Mouse (Mus musculus) intestine, embryonic 14.5 days (tissue): ENCODE results near the gene Esd. TPM values are rescaled to one million over a fixed set of nuclear protein-coding genes. Genes with fewer than 3 reads are reported as not detected.

Experiments
- ATAC-seq: fragments of 200-750 bp; cut with Nextera tagmentation; replicated peaks from 2 replicates; pipeline ENCODE4 v1.8.0; 2017; ENCODE audit warnings: low read depth, moderate number of reproducible peaks, moderate TSS enrichment, moderate library complexity; ENCODE audit not compliant: low FRiP score, low TSS enrichment
- DNase-seq: peaks from one replicate; pipeline ENCODE4 v3.0.0-alpha.2; 2018; ENCODE audit warnings: low spot score
- H3K27ac ChIP-seq: fragments of 300-500 bp; sonication (generic); 2 replicates; pipeline ENCODE4 v1.5.1; 2014; ENCODE audit warnings: low read depth, mild to moderate bottlenecking, control low read depth
- H3K27me3 ChIP-seq: fragments of 300-500 bp; sonication (generic); replicated peaks from 2 replicates; pipeline ENCODE4 v1.6.1; 2014; ENCODE audit warnings: low read length, control low read depth; ENCODE audit not compliant: control insufficient read depth, insufficient read depth
- H3K36me3 ChIP-seq: fragments of 300-500 bp; sonication (generic); 2 replicates; pipeline ENCODE4 v1.6.1; 2014; ENCODE audit warnings: low read length, control low read depth; ENCODE audit not compliant: control insufficient read depth, insufficient read depth
- H3K4me1 ChIP-seq: fragments of 300-500 bp; sonication (generic); replicated peaks from 2 replicates; pipeline ENCODE4 v1.6.1; 2014; ENCODE audit warnings: low read length, control low read depth, mixed read lengths; ENCODE audit not compliant: control insufficient read depth, insufficient read depth
- H3K4me2 ChIP-seq: fragments of 300-500 bp; sonication (generic); 2 replicates; pipeline ENCODE4 v1.6.1; 2014; ENCODE audit warnings: low read length
- H3K4me3 ChIP-seq: fragments of 300-500 bp; sonication (generic); 2 replicates; pipeline ENCODE4 v1.5.1; 2014; ENCODE audit warnings: low read depth, low read length, control low read depth, mixed read lengths
- H3K9ac ChIP-seq: fragments of 300-500 bp; sonication (generic); 2 replicates; pipeline ENCODE4 v1.6.1; 2014; ENCODE audit warnings: mild to moderate bottlenecking, low read length
- H3K9me3 ChIP-seq: fragments of 300-500 bp; sonication (generic); 2 replicates; pipeline ENCODE4 v1.6.1; 2016; ENCODE audit warnings: low read length, control low read depth; ENCODE audit not compliant: control insufficient read depth
- WGBS: fragments of 180-500 bp; shearing (Covaris S2); extraction: QIAGEN DNeasy Blood & Tissue Kit; methylation state at CpG from one replicate; pipeline ENCODE4 v1.1.7; 2014; 5-methylcytosine and 5-hydroxymethylcytosine counted together
- polyA plus RNA-seq: library from polyadenylated mRNA; unstranded; fragments of >200 nt; fragmentation: Nextera tagmentation; extraction: Ambion mirVana; gene quantifications from 2 replicates; pipeline ENCODE4 v1.2.1, GENCODE M21; 2014

Esd gene
- polyA plus RNA-seq, 1 experiment from 2014 or later, result 386 TPM

- no peaks in the 10 kb centered on the region for H3K27me3 ChIP-seq
- H3K4me1 ChIP-seq, result peaks cover 5% of the 10 kb centered on the region
- peak overlapping the region; percentile 77 for H3K4me3 ChIP-seq
- H3K9ac ChIP-seq, result no peak overlapping the region
- 25% methylated on average over 9 of the region's 9 CpGs for WGBS
- peak overlapping the region; percentile 65 for H3K4me2 ChIP-seq
- DNase-seq (peak; percentile 59), ATAC-seq (peak; percentile 19)
- H3K36me3 ChIP-seq, result peaks cover 6% of the 10 kb centered on the region
- peak overlapping the region; percentile 55 for H3K27ac ChIP-seq
- no peaks in the 10 kb centered on the region for H3K9me3 ChIP-seq
Measured at GRCm38 (mm10) chr14:74731221-74732078, 647 bp upstream of the Esd start.

GRCm38 (mm10) chr14:74733397-74733796, 1.3 kb downstream of the Esd start:
- DNase-seq, result no peak
- peak overlapping the region; percentile 65 for H3K4me2 ChIP-seq
- no peaks in the 10 kb centered on the region for H3K9me3 ChIP-seq
- no peaks in the 10 kb centered on the region for H3K27me3 ChIP-seq
- peaks cover 22% of the 10 kb centered on the region for H3K36me3 ChIP-seq
- no peak for ATAC-seq
- peaks cover 5% of the 10 kb centered on the region for H3K4me1 ChIP-seq
- H3K4me3 ChIP-seq, result peak overlapping the region; percentile 77
- H3K27ac ChIP-seq, result no peak overlapping the region
- 62% methylated on average over 2 of the region's 2 CpGs for WGBS
- H3K9ac ChIP-seq, result no peak overlapping the region

- 69% methylated on average over 6 of the region's 6 CpGs for WGBS
- Histone ChIP-seq H3K4me3 (no peak overlapping the region), H3K27ac (no peak overlapping the region), H3K36me3 (peaks cover 43% of the 10 kb centered on the region), H3K4me1 (peaks cover 5% of the 10 kb centered on the region), H3K27me3 (no peaks in the 10 kb centered on the region), H3K9ac (no peak overlapping the region), H3K9me3 (no peaks in the 10 kb centered on the region), H3K4me2 (no peak overlapping the region)
- DNase-seq, result no peak
- ATAC-seq, result no peak
Measured at GRCm38 (mm10) chr14:74735471-74735870, 3.4 kb downstream of the Esd start.

DNA sequence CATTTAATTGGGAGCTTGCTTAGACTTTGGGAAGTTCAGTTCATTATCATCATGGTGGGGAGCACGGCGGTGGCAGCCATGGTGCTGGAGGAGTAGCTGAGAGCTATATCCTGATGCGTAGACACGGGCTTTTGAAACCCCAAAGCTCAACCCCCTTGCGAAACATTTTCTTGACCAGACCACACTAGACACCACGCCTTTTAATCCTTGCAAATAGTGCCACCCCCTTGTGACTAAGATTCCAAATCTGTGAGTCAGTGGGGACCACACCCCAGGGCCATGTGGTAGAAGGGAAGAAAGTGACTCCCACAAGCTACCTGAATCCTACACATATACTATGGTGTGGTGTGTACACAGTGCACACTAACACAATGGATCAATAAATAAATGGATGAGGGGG, 4.8 kb downstream of the Esd start:
- Histone ChIP-seq H3K9ac (no peak overlapping the region), H3K27ac (no peak overlapping the region), H3K4me3 (no peak overlapping the region), H3K4me1 (peaks cover 5% of the 10 kb centered on the region), H3K36me3 (peaks cover 56% of the 10 kb centered on the region), H3K4me2 (no peak overlapping the region), H3K27me3 (no peaks in the 10 kb centered on the region), H3K9me3 (no peaks in the 10 kb centered on the region)
- ATAC-seq (no peak), DNase-seq (no peak)
- WGBS, result 95% methylated on average over 6 of the region's 6 CpGs

- Histone ChIP-seq H3K4me3 (no peak overlapping the region), H3K36me3 (peaks cover 11% of the 10 kb centered on the region; the same call in 1 of the 2 replicates), H3K27ac (no peak overlapping the region), H3K9ac (no peak overlapping the region), H3K27me3 (no peaks in the 10 kb centered on the region), H3K4me1 (no peaks in the 10 kb centered on the region), H3K4me2 (no peak overlapping the region), H3K9me3 (no peaks in the 10 kb centered on the region)
- ATAC-seq (no peak), DNase-seq (peak; percentile 86)
- 62% methylated on average over 10 of the region's 10 CpGs for WGBS
Measured at GRCm38 (mm10) chr14:74764191-74764918, 32.3 kb downstream of the Esd start.

GRCm38 (mm10) chr14:74767892-74768291, 35.8 kb downstream of the Esd start:
- no peak for ATAC-seq
- H3K4me2 ChIP-seq, result no peak overlapping the region
- 61% methylated on average over 1 of the region's 1 CpGs for WGBS
- H3K4me1 ChIP-seq, result no peaks in the 10 kb centered on the region
- no peak for DNase-seq
- H3K27me3 ChIP-seq, result no peaks in the 10 kb centered on the region
- H3K4me3 ChIP-seq, result no peak overlapping the region
- H3K9ac ChIP-seq, result no peak overlapping the region
- H3K9me3 ChIP-seq, result no peaks in the 10 kb centered on the region
- no peak overlapping the region for H3K27ac ChIP-seq
- H3K36me3 ChIP-seq, result peaks cover 29% of the 10 kb centered on the region

- 86% methylated on average over 10 of the region's 10 CpGs for WGBS
- Histone ChIP-seq H3K9me3 (no peaks in the 10 kb centered on the region), H3K9ac (no peak overlapping the region), H3K27me3 (no peaks in the 10 kb centered on the region), H3K4me1 (no peaks in the 10 kb centered on the region), H3K36me3 (peaks cover 33% of the 10 kb centered on the region), H3K4me3 (no peak overlapping the region), H3K4me2 (no peak overlapping the region), H3K27ac (no peak overlapping the region)
- no peak for ATAC-seq
- DNase-seq, result no peak
Measured at GRCm38 (mm10) chr14:74774046-74774619, 42.0 kb downstream of the Esd start.

DNA sequence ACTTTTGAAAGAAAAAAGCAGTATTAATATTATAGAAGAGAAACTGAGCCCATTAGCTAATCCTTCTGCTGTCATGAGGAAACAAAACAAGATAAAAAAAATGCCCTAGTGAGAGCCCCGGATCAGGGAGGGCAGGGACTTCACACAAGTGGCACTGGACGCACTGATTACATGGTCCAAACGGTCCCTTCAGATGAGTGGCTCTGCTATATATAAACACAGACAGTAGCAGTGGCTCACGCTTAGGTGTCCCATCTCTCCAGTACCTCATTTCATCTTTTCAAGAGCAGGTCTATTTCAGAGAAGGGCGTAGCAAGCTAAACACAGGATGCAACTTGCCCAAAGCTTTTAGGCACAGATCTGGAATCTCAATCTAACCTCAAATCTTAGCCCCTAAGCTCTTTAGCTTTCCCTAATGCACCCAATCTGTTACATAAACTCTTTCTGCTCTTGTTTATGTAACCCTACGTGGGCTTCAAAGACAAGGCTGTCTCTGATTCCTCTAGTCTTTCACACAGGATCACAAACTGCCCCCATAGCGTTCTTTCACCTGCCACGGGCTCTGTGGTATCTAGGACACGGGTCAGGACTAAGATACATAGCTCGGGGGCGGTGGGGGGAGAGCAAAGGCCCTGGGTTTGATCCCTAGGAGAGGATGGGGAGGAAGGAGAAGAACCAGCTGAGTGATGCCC, 52.3 kb downstream of the Esd start:
- Histone ChIP-seq H3K4me2 (no peak overlapping the region), H3K27ac (no peak overlapping the region), H3K27me3 (no peaks in the 10 kb centered on the region), H3K4me1 (no peaks in the 10 kb centered on the region), H3K36me3 (peaks cover 25% of the 10 kb centered on the region), H3K4me3 (no peak overlapping the region), H3K9ac (no peak overlapping the region), H3K9me3 (no peaks in the 10 kb centered on the region)
- WGBS, result 65% methylated on average over 11 of the region's 11 CpGs
- ATAC-seq (no peak), DNase-seq (no peak)
